Mouse (Mus musculus) cerebellum, adult (tissue): ENCODE data around the gene Snrpd2.
"Not testable (repeated sequence)": the region's sequence is repeated elsewhere in the genome, so short reads cannot be mapped to it uniquely, and the experiment has no call there.

ENCODE experiments used
- ATAC-seq: cut with Nextera tagmentation; 2 replicates; pipeline ENCODE4 v1.9.2; 2017; ENCODE audit warnings: mild to moderate bottlenecking, moderate library complexity, mixed read lengths; ENCODE audit not compliant: insufficient number of reproducible peaks, low FRiP score, low TSS enrichment

Gene Snrpd2

DNA sequence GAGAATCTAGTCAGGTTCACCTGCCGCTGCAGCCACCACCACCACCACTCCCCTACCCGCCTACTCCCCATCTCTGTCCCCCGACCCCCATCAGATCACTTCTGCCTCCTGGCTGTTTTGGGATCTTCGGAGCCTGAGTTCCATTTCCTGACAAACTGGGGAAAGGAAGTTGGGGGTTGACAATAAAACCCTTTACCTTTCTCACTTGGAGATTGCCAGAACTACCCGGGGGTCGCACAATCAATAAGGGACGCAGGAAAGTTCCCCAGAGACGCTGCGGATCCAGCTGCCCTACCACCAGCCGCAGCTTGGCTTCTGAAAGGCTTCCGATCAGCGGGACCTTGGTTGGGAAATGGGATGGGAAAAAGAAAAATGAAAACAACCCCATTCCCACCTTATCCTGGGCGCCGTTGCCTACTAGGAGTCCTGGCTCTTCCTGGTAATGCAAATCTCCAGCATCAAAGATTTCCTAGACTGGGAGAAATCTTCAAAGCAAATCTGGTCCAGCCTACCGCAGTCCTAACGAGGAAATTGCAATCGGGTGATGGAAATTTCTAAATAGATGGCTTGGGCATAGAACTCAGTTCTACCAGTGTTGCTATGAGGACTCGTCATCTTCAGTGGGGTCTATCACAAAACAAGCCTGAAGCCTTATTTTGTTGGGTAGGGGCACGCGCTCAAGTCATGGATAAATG, 1.2 kb upstream of the Snrpd2 start:
- no peak for ATAC-seq

- ATAC-seq, result peak; percentile 89
Measured at GRCm38 (mm10) chr7:19148875-19149541, 514 bp upstream of the Snrpd2 start, which contains the start of gene Qpctl. Qpctl (minus strand) TSS chr7:19149291.

- not testable (repeated sequence) for ATAC-seq
Measured at GRCm38 (mm10) chr7:19151121-19151520, 1.6 kb downstream of the Snrpd2 start.

DNA sequence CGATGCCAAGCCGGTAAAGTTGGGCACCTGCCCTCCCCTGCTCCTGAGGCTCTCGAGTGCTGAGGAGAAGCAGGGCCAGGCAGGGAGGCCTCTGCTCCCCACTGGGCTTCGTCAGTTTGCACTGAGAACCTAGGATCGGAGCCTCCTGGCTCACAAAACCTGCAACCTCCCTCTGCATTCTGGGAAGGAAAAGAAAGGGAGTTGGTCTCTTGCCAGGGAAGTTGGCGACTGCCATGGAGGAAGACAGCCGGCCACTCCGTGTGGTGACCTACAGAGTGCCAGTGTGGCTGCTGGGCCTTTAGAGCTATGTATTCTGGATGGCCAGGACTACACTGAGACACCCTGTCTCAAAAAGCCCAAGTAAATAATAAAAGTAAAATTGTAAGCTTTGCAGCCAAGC, 5.3 kb downstream of the Snrpd2 start:
- no peak for ATAC-seq

DNA sequence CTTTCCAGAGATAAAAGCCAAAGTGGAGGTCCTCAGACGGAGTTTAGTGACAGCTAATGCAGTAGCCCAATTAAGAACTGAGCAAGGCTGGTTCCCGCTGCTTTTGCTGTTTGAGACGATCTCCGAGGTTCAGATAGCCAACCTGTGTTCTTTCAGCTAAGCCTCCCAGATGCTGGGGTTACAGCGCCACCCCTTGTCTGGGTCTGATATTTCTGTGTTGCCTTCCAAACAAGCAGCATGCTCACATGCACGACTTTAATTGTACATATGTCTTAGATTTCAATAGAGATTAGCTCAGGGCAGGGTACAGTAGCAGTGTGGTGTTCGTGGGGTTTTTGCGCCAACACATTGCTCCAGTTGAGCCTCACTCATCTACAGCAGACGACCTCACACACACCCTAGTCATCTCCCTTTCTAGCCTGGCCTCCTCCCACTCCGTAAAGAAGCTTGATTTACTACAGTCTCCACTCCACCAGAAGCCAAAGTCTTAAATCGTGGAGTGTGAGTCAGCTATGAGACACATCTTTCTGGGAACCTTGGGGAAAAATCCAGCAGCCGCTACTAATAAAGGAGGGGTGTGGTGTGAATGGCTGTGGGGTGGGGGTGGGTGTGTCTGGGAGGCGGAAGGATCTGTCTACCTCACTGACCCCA, 6.4 kb downstream of the Snrpd2 start:
- ATAC-seq, result no peak

DNA sequence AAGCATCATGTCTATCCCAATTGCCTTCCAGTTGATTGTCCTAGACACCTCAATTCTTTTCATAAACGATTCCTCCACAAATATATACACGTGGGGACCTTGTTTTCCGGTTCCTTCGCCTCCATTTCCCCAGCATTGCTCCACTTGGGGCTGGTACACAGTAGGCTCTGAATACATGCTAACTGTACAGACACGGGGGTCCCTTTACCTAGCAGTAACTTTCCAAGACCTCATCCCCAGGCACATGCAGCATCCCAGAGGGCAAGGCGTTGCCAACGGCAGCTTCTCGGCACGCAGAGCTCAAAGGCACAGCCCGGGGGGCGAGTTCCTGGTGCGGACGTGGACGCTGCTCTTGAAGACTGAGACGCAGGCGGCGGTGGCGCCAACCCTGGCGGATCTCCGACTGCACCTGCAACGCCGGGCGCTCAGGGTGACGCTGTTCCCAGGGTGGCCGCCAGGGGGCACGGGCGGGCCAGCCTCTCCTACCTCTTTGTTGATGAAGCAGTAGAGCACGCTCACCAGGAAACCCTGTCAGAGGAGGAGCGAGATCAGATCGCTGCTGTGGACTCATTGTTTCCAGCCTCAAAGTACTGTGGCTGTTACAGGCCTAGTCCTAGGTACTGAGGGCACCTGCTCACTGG, 7.8 kb downstream of the Snrpd2 start:
- peak; percentile 68 for ATAC-seq

GRCm38 (mm10) chr7:19158601-19159000, 9.1 kb downstream of the Snrpd2 start:
- no peak for ATAC-seq

DNA sequence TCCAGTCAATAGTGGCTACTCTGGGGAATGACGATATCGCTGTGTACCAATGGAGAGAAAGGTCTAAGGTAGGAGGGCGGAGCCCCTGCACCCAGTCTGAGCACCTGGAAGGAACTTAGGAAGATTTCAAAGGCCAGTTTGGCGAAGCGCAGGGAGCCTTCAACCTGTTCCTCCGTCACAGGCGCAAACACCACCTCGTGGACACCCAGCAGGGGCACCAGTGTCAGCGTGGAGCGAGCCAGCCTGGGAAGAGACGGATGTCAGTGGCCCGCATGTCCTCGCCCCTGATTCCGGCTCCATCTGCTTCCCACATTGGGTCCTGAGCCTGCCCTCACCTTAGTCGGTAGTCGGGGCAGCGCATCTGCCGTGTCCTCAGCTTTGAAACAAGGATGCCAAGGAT, 9.9 kb downstream of the Snrpd2 start:
- no peak for ATAC-seq

DNA sequence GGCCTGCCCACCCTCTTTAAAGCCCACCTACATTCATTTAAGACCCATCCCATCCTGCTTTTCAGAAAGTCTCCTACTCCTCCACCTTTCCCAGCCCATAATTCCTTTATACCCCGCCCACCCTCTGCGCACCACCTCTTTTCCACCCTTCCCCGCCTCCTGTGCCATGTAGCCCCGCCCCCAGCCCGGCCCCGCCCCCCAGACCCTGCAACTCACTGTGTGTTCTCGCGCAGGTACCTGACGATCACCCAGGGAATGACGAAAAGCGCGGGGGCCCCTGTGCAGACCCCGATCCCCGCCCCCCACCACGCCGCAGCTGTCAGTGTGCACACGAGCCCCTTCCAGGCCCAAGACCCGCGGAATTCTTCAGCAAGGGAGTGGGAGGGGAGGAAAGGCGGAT, 10.6 kb downstream of the Snrpd2 start:
- no peak for ATAC-seq

GRCm38 (mm10) chr7:19162928-19163327, 13.4 kb downstream of the Snrpd2 start:
- no peak for ATAC-seq

GRCm38 (mm10) chr7:19163752-19164151, 14.2 kb downstream of the Snrpd2 start:
- no peak for ATAC-seq

DNA sequence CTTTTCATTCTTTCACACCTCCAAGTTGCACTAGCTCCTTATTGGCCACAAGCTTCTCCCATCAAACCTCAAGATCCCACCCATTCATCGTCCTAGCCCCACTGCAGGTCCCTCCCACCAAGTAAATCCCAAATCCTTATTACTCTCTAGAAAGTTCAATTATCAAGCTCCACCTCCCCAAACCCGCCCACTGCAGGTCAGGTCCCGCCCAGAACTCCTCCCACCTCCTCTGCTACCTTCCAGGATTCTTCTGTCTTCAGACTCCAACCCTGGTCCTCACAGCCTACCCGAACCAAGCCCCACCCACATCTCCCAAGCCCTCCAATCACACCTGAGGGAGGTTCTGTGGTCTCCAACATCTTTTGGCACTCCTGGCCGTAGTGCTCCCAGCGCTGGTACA, 14.7 kb downstream of the Snrpd2 start:
- ATAC-seq, result no peak

GRCm38 (mm10) chr7:19164978-19165377, 15.5 kb downstream of the Snrpd2 start:
- ATAC-seq, result no peak

DNA sequence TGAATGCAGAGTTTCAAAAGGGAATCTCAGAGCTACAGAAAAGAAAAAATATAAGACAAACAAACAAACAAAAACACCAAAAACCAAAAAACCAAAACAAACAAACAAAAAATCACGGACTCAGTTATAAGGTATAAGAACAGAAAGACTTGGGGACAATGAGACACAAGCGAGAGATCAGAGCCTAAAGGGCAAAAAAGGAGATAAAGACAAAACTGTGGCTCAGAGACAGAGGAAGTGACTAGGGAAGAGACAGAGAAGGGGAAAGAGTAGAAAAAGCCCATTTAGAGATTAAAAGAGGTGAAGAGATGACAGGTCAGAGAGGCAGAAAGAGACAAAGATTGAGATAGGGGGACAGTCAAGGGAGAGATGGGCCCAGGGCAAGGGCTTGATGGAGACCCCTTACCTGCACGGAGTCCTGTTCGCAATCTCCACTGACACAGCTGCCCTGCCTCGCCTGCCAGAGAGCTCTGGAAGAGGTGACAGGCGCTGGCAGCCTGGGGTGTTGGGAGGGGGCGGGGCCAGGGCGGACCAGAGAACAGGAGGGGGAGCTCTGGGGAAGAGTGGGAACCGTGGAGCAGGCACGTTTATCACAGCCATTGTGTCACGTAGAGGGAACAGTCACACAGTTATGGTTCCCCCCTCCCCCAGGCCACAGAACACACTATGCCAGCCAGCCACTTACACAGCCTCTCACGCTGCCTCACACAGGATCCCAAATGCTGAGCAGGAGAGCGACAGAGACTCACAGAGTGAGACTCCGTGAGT, 16.3 kb downstream of the Snrpd2 start, which contains the start of gene Gipr:
TSS of gene Gipr (minus strand) at position 472 of the 768 bp plus-strand sequence.
- no peak for ATAC-seq

DNA sequence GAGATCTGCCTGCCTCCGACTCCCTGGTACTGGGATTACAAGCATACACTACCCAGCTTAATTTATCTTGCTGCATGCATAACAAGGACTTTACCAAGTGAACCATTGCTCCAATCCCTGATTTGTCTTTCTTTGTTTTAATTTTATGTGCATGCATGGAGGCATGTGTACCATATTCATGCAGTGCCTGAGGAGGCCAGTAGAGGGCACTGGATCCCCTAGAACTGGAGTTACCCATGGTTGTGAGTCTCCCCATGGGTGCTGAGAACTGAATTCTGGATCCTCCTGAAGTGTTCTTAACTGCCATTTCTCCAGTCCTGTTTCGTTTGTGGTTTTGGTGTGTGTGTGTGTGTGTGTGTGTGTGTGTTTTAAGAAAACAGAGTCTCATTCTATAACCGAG, 17.5 kb downstream of the Snrpd2 start:
- ATAC-seq, result no peak

DNA sequence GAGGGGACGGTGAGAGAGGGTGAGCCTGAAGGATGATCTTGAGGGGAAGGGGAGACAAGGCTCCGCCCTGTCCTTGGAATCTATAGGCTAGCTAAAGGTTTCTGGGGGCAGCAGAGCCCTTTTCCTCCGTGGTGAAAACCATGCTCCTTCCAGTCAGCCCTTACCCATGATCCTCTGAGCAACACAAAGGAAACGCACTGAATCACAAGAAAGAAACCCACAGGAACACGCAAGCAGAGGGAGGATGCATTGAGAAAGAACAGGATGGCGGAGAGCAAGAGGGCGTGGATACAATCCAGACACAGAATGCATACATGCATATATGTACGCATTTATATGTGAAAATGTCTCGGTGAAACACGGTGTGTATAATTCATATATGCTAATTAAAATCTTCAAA, 20.0 kb downstream of the Snrpd2 start:
- no peak for ATAC-seq

DNA sequence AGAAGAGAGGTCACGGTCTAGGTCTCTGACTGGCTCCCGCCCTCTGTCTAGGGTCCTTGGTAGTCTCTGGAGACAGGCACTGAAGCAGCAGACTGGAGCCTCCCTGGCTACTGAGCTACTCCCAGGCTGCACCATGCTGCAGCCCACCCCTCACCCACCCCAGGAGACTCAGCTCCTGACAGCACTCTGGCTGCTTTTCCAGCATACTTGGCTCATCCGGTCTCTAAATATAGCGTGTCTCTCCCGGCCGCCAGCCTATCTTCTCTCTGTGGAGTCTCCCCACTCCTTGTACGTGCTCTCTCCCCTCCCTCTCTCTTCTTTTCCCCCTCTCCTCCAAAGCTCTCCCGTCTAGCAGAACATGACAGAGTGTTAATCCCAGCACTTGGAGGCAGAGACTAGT, 20.6 kb downstream of the Snrpd2 start:
- ATAC-seq, result no peak

- no peak for ATAC-seq
Measured at GRCm38 (mm10) chr7:19171831-19172230, 22.3 kb downstream of the Snrpd2 start.

- no peak for ATAC-seq
Measured at GRCm38 (mm10) chr7:19172874-19173273, 23.4 kb downstream of the Snrpd2 start.
